Mouse (Mus musculus) E14TG2a.4 (cell line): ENCODE results near the gene Tfdp2.

Experiments used
- CTCF ChIP-seq: conservative IDR thresholded peaks from 2 replicates; pipeline ENCODE4 v1.5.1; 2014; ENCODE audit warnings: low read length
- NANOG ChIP-seq: IDR thresholded peaks from 2 replicates; pipeline ENCODE4 v1.6.1; 2014; ENCODE audit warnings: borderline replicate concordance, low read length, mixed read lengths

DNA sequence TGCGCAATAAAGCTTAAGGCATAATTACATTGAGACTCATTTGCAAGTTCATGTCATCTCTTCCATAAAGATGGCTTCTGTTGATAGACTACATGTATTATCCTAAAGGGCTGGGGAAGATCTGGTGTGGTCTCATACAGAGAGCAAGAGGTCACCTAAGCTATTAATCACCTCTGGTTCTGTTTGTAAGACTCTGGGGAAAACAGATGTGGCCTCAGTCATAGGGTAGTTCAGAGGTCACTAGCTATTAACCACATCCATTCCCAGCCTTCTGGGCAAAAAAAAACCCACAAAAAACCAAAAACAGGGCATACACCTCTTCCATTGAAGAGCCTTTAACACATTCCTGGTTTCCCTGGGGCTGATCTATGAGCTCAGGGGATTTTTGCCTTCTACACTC lies 42.2 kb downstream of the Tfdp2 start:
- TF ChIP-seq CTCF (no peak), NANOG (no peak)
